Mouse (Mus musculus): ENCODE results near the gene Dedd2.

Gene Dedd2

GRCm38 (mm10) chr7:25246079-25246758, 25.8 kb upstream of the Dedd2 start:
- in situ Hi-C loops (cut with MboI, MseI), result no loop called here

- in situ Hi-C loops (cut with MboI, MseI), result no loop called here
These were observed 24.4 kb upstream of the Dedd2 start for GRCm38 (mm10) chr7:25244562-25245369.

- in situ Hi-C loops (cut with MboI, MseI), result no loop called here
These were observed 22.9 kb upstream of the Dedd2 start for GRCm38 (mm10) chr7:25243361-25243760.

GRCm38 (mm10) chr7:25241062-25241461, 20.6 kb upstream of the Dedd2 start:
- in situ Hi-C loops (cut with MboI, MseI), result no loop called here

GRCm38 (mm10) chr7:25240631-25241030, 20.2 kb upstream of the Dedd2 start:
- in situ Hi-C loops (cut with MboI, MseI), result no loop called here

- in situ Hi-C loops (cut with MboI, MseI), result no loop called here
These were observed 18.6 kb upstream of the Dedd2 start for GRCm38 (mm10) chr7:25238829-25239623.

GRCm38 (mm10) chr7:25238015-25238706, 17.7 kb upstream of the Dedd2 start:
- in situ Hi-C loops (cut with MboI, MseI), result no loop called here

- in situ Hi-C loops (cut with MboI, MseI), result no loop called here
These were observed 17.0 kb upstream of the Dedd2 start, which contains the start of gene Gsk3a for GRCm38 (mm10) chr7:25237249-25238014. Gene Gsk3a (minus strand): TSS chr7:25237851.

- in situ Hi-C loops (cut with MboI, MseI), result no loop called here
These were observed 15.1 kb upstream of the Dedd2 start for GRCm38 (mm10) chr7:25235526-25235925.

GRCm38 (mm10) chr7:25233061-25233460, 12.6 kb upstream of the Dedd2 start:
- in situ Hi-C loops (cut with MboI, MseI), result no loop called here

- in situ Hi-C loops (cut with MboI, MseI), result no loop called here
These were observed 11.8 kb upstream of the Dedd2 start for GRCm38 (mm10) chr7:25232101-25232648.

GRCm38 (mm10) chr7:25230690-25231285, 10.4 kb upstream of the Dedd2 start:
- in situ Hi-C loops (cut with MboI, MseI), result no loop called here

- in situ Hi-C loops (cut with MboI, MseI), result no loop called here
These were observed 7.3 kb upstream of the Dedd2 start for GRCm38 (mm10) chr7:25227523-25228300.

GRCm38 (mm10) chr7:25222275-25222967, 2.0 kb upstream of the Dedd2 start:
- in situ Hi-C loops (cut with MboI, MseI), result no loop called here

- in situ Hi-C loops (cut with MboI, MseI), result no loop called here
These were observed 878 bp upstream of the Dedd2 start, which contains the start of gene Zfp526 for GRCm38 (mm10) chr7:25221102-25221883. Gene Zfp526 (plus strand): TSS chr7:25221425.

GRCm38 (mm10) chr7:25219756-25220456, 509 bp downstream of the Dedd2 start:
- in situ Hi-C loops (cut with MboI, MseI), result no loop called here

GRCm38 (mm10) chr7:25219416-25219750, 1.0 kb downstream of the Dedd2 start:
- in situ Hi-C loops (cut with MboI, MseI), result no loop called here

Data from T-helper 1 cell (primary cell).